Mouse (Mus musculus) hindbrain, embryonic 14.5 days (tissue): Measurements from ENCODE around the gene Drg1. TPM values are rescaled to one million over a fixed set of nuclear protein-coding genes. Genes with fewer than 3 reads are reported as not detected.
"Not testable (repeated sequence)": the region's sequence is repeated elsewhere in the genome, so short reads cannot be mapped to it uniquely, and the experiment has no call there.

ENCODE experiments used
- ATAC-seq: fragments of 200-750 bp; cut with Nextera tagmentation; 2 replicates; pipeline ENCODE4 v1.8.0; 2017; ENCODE audit warnings: moderate number of reproducible peaks, mild to moderate bottlenecking, moderate TSS enrichment, moderate library complexity; ENCODE audit not compliant: low FRiP score
- DNase-seq: peaks from one replicate; pipeline ENCODE4 v3.0.0-alpha.2; 2015; ENCODE audit warnings: low spot score
- H3K27ac ChIP-seq: fragments of 300-500 bp; sonication (generic); 2 replicates; pipeline ENCODE4 v1.5.1; 2014; ENCODE audit warnings: mild to moderate bottlenecking, moderate library complexity
- H3K27me3 ChIP-seq: fragments of 300-500 bp; sonication (generic); 2 replicates; pipeline ENCODE4 v1.6.1; 2014; ENCODE audit warnings: mild to moderate bottlenecking, low read length, mixed read lengths; ENCODE audit not compliant: control insufficient read depth, insufficient read depth
- H3K36me3 ChIP-seq: fragments of 300-500 bp; sonication (generic); replicated peaks from 2 replicates; pipeline ENCODE4 v1.6.1; 2014; ENCODE audit not compliant: control insufficient read depth, insufficient read depth
- H3K4me1 ChIP-seq: fragments of 300-500 bp; sonication (generic); replicated peaks from 2 replicates; pipeline ENCODE4 v1.6.1; 2014; ENCODE audit warnings: antibody characterized with exemption, low read length, mixed read lengths; ENCODE audit not compliant: control insufficient read depth, insufficient read depth
- H3K4me2 ChIP-seq: fragments of 300-500 bp; sonication (generic); replicated peaks from 2 replicates; pipeline ENCODE4 v1.6.1; 2014; ENCODE audit warnings: mild to moderate bottlenecking, moderate library complexity
- H3K4me3 ChIP-seq: fragments of 300-500 bp; sonication (generic); replicated peaks from 2 replicates; pipeline ENCODE4 v1.5.1; 2014; ENCODE audit warnings: mild to moderate bottlenecking, low read length
- H3K9ac ChIP-seq: fragments of 300-500 bp; sonication (generic); 2 replicates; pipeline ENCODE4 v1.6.1; 2014
- H3K9me3 ChIP-seq: fragments of 300-500 bp; sonication (generic); 2 replicates; pipeline ENCODE4 v1.6.1; 2016; ENCODE audit warnings: low read length; ENCODE audit not compliant: control insufficient read depth
- WGBS: fragments of 180-500 bp; shearing (Covaris S2); extraction: QIAGEN DNeasy Blood & Tissue Kit; methylation state at CpG from one replicate; pipeline ENCODE4 v1.1.7; 2014; 5-methylcytosine and 5-hydroxymethylcytosine counted together
- polyA plus RNA-seq: library from polyadenylated mRNA; unstranded; fragments of >200 nt; fragmentation: Nextera tagmentation; extraction: Ambion mirVana; gene quantifications from 2 replicates; pipeline ENCODE4 v1.2.1, GENCODE M21; 2014

The Drg1 gene
- polyA plus RNA-seq, 1 experiment from 2014 or later: 216 TPM

DNA sequence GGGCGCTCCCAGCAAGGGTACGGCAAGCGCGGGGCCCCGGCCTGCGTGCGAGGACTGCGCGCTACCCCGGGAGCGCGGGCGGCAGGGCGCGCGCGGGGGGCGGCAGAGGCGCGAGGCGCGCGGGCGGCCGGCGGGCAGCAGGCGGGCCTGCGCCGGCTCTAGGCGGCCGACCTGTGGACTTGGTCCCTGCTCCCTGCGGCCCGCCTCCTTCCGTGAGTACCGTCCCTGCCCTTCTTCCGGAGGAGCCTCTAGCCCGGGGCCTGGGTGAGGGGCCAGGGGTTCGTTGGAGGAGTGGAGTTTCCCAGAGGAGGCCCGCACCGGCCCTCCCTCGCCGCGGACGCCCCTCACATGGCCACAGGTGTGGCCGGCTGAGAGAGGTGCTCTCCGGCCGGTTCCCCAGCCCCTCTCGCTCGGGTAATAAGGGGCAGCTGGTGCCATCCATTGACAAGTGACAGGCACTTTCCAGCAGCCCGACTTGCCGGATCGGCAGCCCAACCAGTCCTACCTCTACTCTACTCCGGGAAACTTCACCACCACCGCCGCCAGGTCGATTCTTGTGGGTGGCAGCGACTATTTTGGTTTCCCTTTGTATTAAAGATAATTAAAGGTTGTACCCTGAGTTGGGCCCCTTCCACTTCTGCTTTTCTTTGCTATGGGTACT lies 63.3 kb downstream of the Drg1 start:
- DNase-seq (no peak), ATAC-seq (no peak)
- Histone ChIP-seq H3K27me3 (no peaks in the 10 kb centered on the region), H3K9ac (peak overlapping the region; percentile 41), H3K9me3 (no peaks in the 10 kb centered on the region), H3K27ac (peak overlapping the region; percentile 16), H3K36me3 (peaks cover 32% of the 10 kb centered on the region), H3K4me1 (no peaks in the 10 kb centered on the region), H3K4me3 (peak overlapping the region; percentile 36), H3K4me2 (peak overlapping the region; percentile 42)
- WGBS: under 1% methylated on average over 48 of the region's 57 CpGs

DNA sequence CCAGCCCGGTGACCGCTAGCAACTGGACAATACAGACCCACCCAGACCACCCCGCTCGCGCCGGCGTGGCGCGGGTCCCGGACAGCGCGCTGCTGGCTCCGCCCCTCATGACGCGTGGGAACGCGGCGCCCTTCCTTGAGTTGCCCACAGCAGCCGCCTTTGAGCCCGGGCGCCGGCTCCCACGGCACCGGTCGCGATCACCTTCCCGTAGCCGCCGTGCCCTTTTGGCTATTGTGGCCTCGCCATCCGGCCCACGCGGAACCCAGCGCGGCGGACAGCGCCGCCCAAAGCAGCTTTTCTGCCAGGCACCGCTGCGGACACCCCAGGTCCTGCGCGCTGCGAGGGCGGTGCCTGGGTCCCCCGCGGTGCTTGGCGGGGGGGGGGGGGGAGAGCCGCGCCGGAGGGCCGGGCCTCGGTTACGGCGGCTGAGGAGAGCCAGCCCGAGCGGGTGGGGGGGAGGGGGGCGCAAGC lies 63.9 kb downstream of the Drg1 start, which contains the start of gene Eif4enif1:
Eif4enif1 (plus strand) TSS at position 162 of the 471 bp plus-strand sequence.
- Histone ChIP-seq H3K4me1 (no peaks in the 10 kb centered on the region), H3K36me3 (peaks cover 26% of the 10 kb centered on the region), H3K4me3 (peak within 1 kb of the TSS; percentile 36), H3K27ac (peak within 1 kb of the TSS; percentile 68), H3K9ac (peak within 1 kb of the TSS; percentile 41), H3K4me2 (peak within 1 kb of the TSS; percentile 42), H3K9me3 (no peaks in the 10 kb centered on the region), H3K27me3 (no peaks in the 10 kb centered on the region)
- DNase-seq: peak; percentile 84
- peak; percentile 68 for ATAC-seq
- 1% methylated on average over 44 of the region's 57 CpGs for WGBS

GRCm38 (mm10) chr11:3201326-3202230 lies 64.6 kb downstream of the Drg1 start:
- 8% methylated on average over 16 of the region's 16 CpGs for WGBS
- Histone ChIP-seq H3K9ac (peak overlapping the region; percentile 0; the same call in 1 of the 2 replicates), H3K4me3 (peak overlapping the region; percentile 36), H3K27ac (no peak overlapping the region), H3K36me3 (peaks cover 20% of the 10 kb centered on the region), H3K4me2 (peak overlapping the region; percentile 36), H3K9me3 (no peaks in the 10 kb centered on the region), H3K4me1 (no peaks in the 10 kb centered on the region), H3K27me3 (no peaks in the 10 kb centered on the region)
- ATAC-seq: no peak
- no peak for DNase-seq

DNA sequence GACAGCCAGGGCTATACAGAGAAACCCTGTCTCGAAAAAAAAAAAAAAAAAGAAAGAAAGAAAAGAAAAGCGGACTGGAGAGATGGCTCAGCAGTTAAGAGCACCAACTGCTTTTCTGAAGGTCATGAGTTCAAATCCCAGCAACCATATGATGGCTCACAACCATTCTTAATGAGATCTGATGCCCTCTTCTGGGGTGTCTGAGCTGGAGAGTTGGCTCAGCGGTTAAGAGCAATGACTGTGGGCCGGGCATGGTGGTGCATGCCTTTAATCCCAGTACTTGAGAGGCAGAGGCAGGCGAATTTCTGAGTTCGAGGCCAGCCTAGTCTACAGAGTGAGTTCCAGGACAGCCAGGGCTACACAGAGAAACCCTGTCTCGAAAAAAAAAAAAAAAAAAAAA lies 65.6 kb downstream of the Drg1 start:
- not testable (repeated sequence) for H3K4me3 ChIP-seq, H3K27ac ChIP-seq, ATAC-seq, H3K9ac ChIP-seq, H3K9me3 ChIP-seq, H3K4me2 ChIP-seq, H3K27me3 ChIP-seq, DNase-seq, H3K4me1 ChIP-seq
- H3K36me3 ChIP-seq: peaks cover 10% of the 10 kb centered on the region
- WGBS: 94% methylated on average over 6 of the region's 7 CpGs

DNA sequence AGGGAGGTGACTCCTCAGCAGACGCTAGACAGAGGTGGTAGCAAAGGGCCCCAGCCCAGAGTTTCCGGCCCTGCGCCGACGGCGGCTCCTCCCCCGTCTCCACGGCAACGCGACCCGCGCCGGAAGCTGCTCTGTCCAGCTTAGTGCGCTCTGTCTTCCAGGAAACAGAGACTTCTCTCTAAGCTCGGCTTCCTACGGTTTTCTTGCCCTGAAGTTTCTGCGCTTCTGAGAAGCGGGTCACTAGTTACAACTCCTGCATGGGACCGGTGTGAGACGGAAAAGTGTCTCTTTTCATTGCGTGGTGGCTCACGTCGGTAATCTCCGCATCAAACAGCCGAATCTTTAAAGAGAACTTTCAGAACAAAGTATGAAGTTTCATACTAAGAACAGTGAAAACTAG lies 72.9 kb downstream of the Drg1 start, which contains the start of gene Sfi1:
Sfi1 (minus strand) TSS at position 101 of the 400 bp plus-strand sequence.
- no peak within 1 kb of the TSS for H3K27ac ChIP-seq
- H3K9ac ChIP-seq: no peak within 1 kb of the TSS
- H3K4me1 ChIP-seq: no peaks in the 10 kb centered on the region
- no peak within 1 kb of the TSS for H3K4me2 ChIP-seq
- 85% methylated on average over 25 of the region's 25 CpGs for WGBS
- H3K4me3 ChIP-seq: no peak within 1 kb of the TSS
- no peaks in the 10 kb centered on the region for H3K9me3 ChIP-seq
- H3K36me3 ChIP-seq: no peaks in the 10 kb centered on the region
- H3K27me3 ChIP-seq: no peaks in the 10 kb centered on the region
- DNase-seq: no peak
- ATAC-seq: no peak

GRCm38 (mm10) chr11:3182707-3183106 lies 83.5 kb downstream of the Drg1 start:
- WGBS: 100% methylated on average over 1 of the region's 1 CpGs
- not testable (repeated sequence) for ATAC-seq

DNA sequence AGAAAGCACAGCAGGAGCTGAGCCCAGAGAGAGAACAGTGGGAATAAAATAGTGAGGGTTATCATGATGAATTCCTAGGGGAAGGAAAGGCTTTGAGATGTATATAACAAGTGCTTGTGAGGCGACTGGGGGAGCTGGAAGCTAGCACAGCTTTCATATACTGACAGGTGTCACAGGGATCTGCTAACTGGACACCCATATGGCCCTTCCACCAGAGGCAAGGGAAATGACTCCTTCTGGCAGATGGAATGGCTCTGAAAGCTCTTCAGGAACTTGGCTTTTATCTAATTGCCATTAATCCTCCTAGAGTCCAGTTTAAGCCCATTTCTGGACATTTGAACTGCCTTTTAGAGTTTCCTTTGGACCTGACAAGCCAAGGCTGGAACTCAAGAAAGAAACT lies 84.2 kb downstream of the Drg1 start:
- not testable (repeated sequence) for H3K4me2 ChIP-seq, H3K9ac ChIP-seq, DNase-seq, H3K4me1 ChIP-seq, H3K4me3 ChIP-seq, H3K27me3 ChIP-seq, ATAC-seq, H3K27ac ChIP-seq, H3K9me3 ChIP-seq, H3K36me3 ChIP-seq
- 32% methylated on average over 1 of the region's 1 CpGs for WGBS

More at GRCm38 (mm10) chr11:3182707-3183106, 83.5 kb downstream of the Drg1 start:
- H3K4me2 ChIP-seq, H3K9ac ChIP-seq, H3K27me3 ChIP-seq, H3K4me3 ChIP-seq, H3K9me3 ChIP-seq, H3K27ac ChIP-seq, DNase-seq, H3K4me1 ChIP-seq, H3K36me3 ChIP-seq: not testable (repeated sequence)

DNA sequence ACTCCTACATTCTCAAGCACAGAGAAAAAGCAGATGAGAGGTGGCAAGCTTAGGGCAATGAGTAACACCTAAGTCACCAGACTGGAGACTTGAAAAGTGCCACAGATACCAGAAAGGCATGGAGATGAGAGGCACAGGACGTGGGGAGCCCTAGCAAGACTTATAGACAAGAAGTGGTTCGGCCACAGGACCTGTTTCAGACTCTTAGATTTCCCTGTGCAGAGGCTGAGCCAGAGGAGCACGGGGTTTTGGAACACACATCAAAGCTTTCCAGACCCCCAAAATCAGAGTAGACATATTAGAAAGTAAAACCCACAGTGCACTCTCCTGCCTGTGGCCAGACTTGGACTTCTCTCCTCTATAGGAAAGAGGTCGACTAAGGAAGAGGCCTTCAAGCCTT lies 85.0 kb downstream of the Drg1 start:
- not testable (repeated sequence) for ATAC-seq, H3K4me3 ChIP-seq, H3K9me3 ChIP-seq, H3K27ac ChIP-seq, H3K4me1 ChIP-seq, H3K36me3 ChIP-seq, H3K27me3 ChIP-seq, DNase-seq, H3K4me2 ChIP-seq, H3K9ac ChIP-seq
- 63% methylated on average over 4 of the region's 4 CpGs for whole genome bisulfite sequencing

- not testable (repeated sequence) for H3K4me3 ChIP-seq, H3K4me1 ChIP-seq, DNase-seq, H3K36me3 ChIP-seq, H3K4me2 ChIP-seq, ATAC-seq, H3K9me3 ChIP-seq, H3K9ac ChIP-seq, H3K27me3 ChIP-seq, H3K27ac ChIP-seq
- 72% methylated on average over 6 of the region's 6 CpGs for WGBS
Observed at GRCm38 (mm10) chr11:3180510-3181160, 85.6 kb downstream of the Drg1 start.
